Mouse (Mus musculus) liver, adult 10 weeks (tissue): ENCODE measurements around the gene Zfp935. TPM values are rescaled to one million over a fixed set of nuclear protein-coding genes. Genes with fewer than 3 reads are reported as not detected.

Experiments used
- polyA plus RNA-seq: library from polyadenylated mRNA; stranded (reverse); fragments of 350-450 nt; fragmentation: Illumina TruSeq; extraction: RNeasy Lipid Tissue Mini Kit (QIAGEN cat#74804); gene quantifications from one replicate; pipeline ENCODE4 v1.2.3, GENCODE M21; 2014; ENCODE audit warnings: low read depth, low replicate concordance

The Zfp935 gene
- 7.9 TPM for polyA plus RNA-seq

GRCm38 (mm10) chr13:62558189-62559110 lies at the start of gene Zfp935:
Gene Zfp935 (minus strand): TSS chr13:62558511.

GRCm38 (mm10) chr13:62571099-62571498 lies 12.8 kb upstream of the Zfp935 start, which contains the start of gene Zfp934:
Gene Zfp934 (minus strand): TSS chr13:62571199.

GRCm38 (mm10) chr13:62466424-62467334 lies 91.6 kb downstream of the Zfp935 start, which contains the start of gene Gm49359:
Gene Gm49359 (minus strand): TSS chr13:62466832.

Other genes with a start within 250 kb of the Zfp935 start
- 0.85 TPM for gene Gm3604, start 175.3 kb downstream of the Zfp935 start, polyA plus RNA-seq
- gene Gm49359, start 91.7 kb downstream of the Zfp935 start, polyA plus RNA-seq, result 9.8 TPM
- 2.1 TPM for gene Zfp934, start 12.7 kb upstream of the Zfp935 start, polyA plus RNA-seq
- gene 6720489N17Rik, start 65.7 kb upstream of the Zfp935 start, polyA plus RNA-seq, result 0.82 TPM
- 2.9 TPM for gene Platr25, start 202.2 kb upstream of the Zfp935 start, polyA plus RNA-seq
- gene Gm5141, start 227.3 kb upstream of the Zfp935 start, polyA plus RNA-seq, result 0.87 TPM